Mouse (Mus musculus) CH12.LX (cell line): ENCODE results near the gene Zfp62. TPM values are rescaled to one million over a fixed set of nuclear protein-coding genes. Genes with fewer than 3 reads are reported as not detected.

Experiments used
- DNase-seq: peaks from one replicate; pipeline ENCODE4 v3.0.0-alpha.2; 2013; ENCODE audit errors: extremely low read depth
- H3K27ac ChIP-seq: 2 replicates; pipeline ENCODE4 v1.5.1; 2012; ENCODE audit warnings: low read depth, mild to moderate bottlenecking, control low read depth, moderate library complexity; ENCODE audit not compliant: insufficient read depth
- H3K27me3 ChIP-seq: replicated peaks from 2 replicates; pipeline ENCODE3; 2012; ENCODE audit warnings: inconsistent platforms
- H3K36me3 ChIP-seq, 2 experiments: replicated peaks in 1 of 2; 2 replicates each; pipeline versions ENCODE3 to v1.6.1; 2012; ENCODE audit warnings: inconsistent platforms in 1 of 2, low read length in 1 of 2, mild to moderate bottlenecking in 1 of 2, mixed read lengths in 1 of 2, moderate library complexity in 1 of 2; ENCODE audit not compliant: control insufficient read depth in 1 of 2, insufficient read depth in 1 of 2
- H3K4me1 ChIP-seq, 2 experiments: 2 replicates each; pipeline ENCODE4 v1.6.1; 2012; ENCODE audit warnings: inconsistent platforms in 1 of 2, moderate library complexity in 1 of 2; ENCODE audit not compliant: insufficient read depth in 2 of 2, control insufficient read depth in 1 of 2
- H3K4me2 ChIP-seq: 2 replicates; pipeline ENCODE4 v1.6.1; 2012; ENCODE audit warnings: low read depth, mild to moderate bottlenecking, control low read depth; ENCODE audit not compliant: poor library complexity, insufficient read depth, severe bottlenecking
- H3K4me3 ChIP-seq, 3 experiments: fragments of 150-350 bp in 1 of 3; sonication (generic) in 1 of 3; replicated peaks in 1 of 3; 2 replicates each; pipeline versions ENCODE3 to v1.5.1; 2011 to 2012; ENCODE audit warnings: low read depth in 2 of 3, low read length in 2 of 3, mild to moderate bottlenecking in 2 of 3, moderate library complexity in 2 of 3, control low read depth in 1 of 3, improper control_type of control experiment in 1 of 3, inconsistent platforms in 1 of 3, mixed read lengths in 1 of 3; ENCODE audit not compliant: poor library complexity in 1 of 3
- H3K79me2 ChIP-seq: replicated peaks from 2 replicates; pipeline ENCODE4 v1.6.1; 2012; ENCODE audit warnings: mild to moderate bottlenecking, moderate library complexity; ENCODE audit not compliant: control insufficient read depth, poor library complexity, insufficient read depth, severe bottlenecking; ENCODE audit errors: extremely low read depth
- H3K9ac ChIP-seq: 2 replicates; pipeline ENCODE4 v1.6.1; 2012; ENCODE audit warnings: low read depth, mild to moderate bottlenecking, control low read depth, moderate library complexity; ENCODE audit not compliant: insufficient read depth
- H3K9me3 ChIP-seq: replicated peaks from 2 replicates; pipeline ENCODE3; 2012; ENCODE audit warnings: low read length, inconsistent platforms, mixed read lengths
- BHLHE40 ChIP-seq: IDR thresholded peaks from 2 replicates; pipeline ENCODE4 v1.6.1; 2011; ENCODE audit warnings: mild to moderate bottlenecking, low read depth, low read length, improper control_type of control experiment
- CHD1 ChIP-seq: IDR thresholded peaks from 2 replicates; pipeline ENCODE4 v1.6.1; 2012; ENCODE audit warnings: low read depth, low read length, improper control_type of control experiment, inconsistent platforms
- CHD2 ChIP-seq: IDR thresholded peaks from 2 replicates; pipeline ENCODE4 v1.6.1; 2011; ENCODE audit warnings: low read length, improper control_type of control experiment
- CTCF ChIP-seq, 2 experiments: IDR thresholded peaks in 1 of 2; conservative IDR thresholded peaks in 1 of 2; 2 replicates each; pipeline ENCODE4 v1.5.1; 2011 to 2012; ENCODE audit warnings: low read depth in 2 of 2, low read length in 2 of 2, improper control_type of control experiment in 1 of 2, inconsistent platforms in 1 of 2, mild to moderate bottlenecking in 1 of 2, moderate library complexity in 1 of 2
- E2F4 ChIP-seq: IDR thresholded peaks from 2 replicates; pipeline ENCODE4 v1.6.1; 2011; ENCODE audit warnings: low read depth, low read length, improper control_type of control experiment; ENCODE audit not compliant: insufficient replicate concordance
- EP300 ChIP-seq: IDR thresholded peaks from 2 replicates; pipeline ENCODE4 v1.6.1; 2011; ENCODE audit warnings: low read length, improper control_type of control experiment
- ETS1 ChIP-seq: conservative IDR thresholded peaks from 2 replicates; pipeline ENCODE4 v1.6.1; 2012; ENCODE audit warnings: low read depth, mild to moderate bottlenecking, inconsistent platforms, low read length, improper control_type of control experiment, moderate library complexity
- GABPA ChIP-seq: IDR thresholded peaks from 2 replicates; pipeline ENCODE4 v1.6.1; 2012; ENCODE audit warnings: low read depth, low read length, improper control_type of control experiment, inconsistent platforms; ENCODE audit not compliant: insufficient replicate concordance
- HCFC1 ChIP-seq: IDR thresholded peaks from 2 replicates; pipeline ENCODE4 v1.6.1; 2012; ENCODE audit warnings: low read depth, mild to moderate bottlenecking, inconsistent platforms, low read length, improper control_type of control experiment
- JUN ChIP-seq: IDR thresholded peaks from 2 replicates; pipeline ENCODE4 v1.6.1; 2011; ENCODE audit warnings: low read depth, mild to moderate bottlenecking, low read length, improper control_type of control experiment, moderate library complexity; ENCODE audit not compliant: insufficient read depth
- JUND ChIP-seq: conservative IDR thresholded peaks from 2 replicates; pipeline ENCODE4 v1.6.1; 2011; ENCODE audit warnings: low read depth, low read length, improper control_type of control experiment
- KAT2A ChIP-seq: IDR thresholded peaks from 2 replicates; pipeline ENCODE4 v1.6.1; 2012; ENCODE audit warnings: low read length, improper control_type of control experiment, inconsistent platforms; ENCODE audit not compliant: insufficient replicate concordance
- MAFK ChIP-seq: IDR thresholded peaks from 2 replicates; pipeline ENCODE4 v1.6.1; 2011; ENCODE audit warnings: low read length, improper control_type of control experiment; ENCODE audit not compliant: insufficient replicate concordance
- MAX ChIP-seq: IDR thresholded peaks from 2 replicates; pipeline ENCODE4 v1.6.1; 2011; ENCODE audit warnings: low read length, improper control_type of control experiment
- MAZ ChIP-seq: IDR thresholded peaks from 2 replicates; pipeline ENCODE4 v1.6.1; 2012; ENCODE audit warnings: low read depth, mild to moderate bottlenecking, inconsistent platforms, low read length, improper control_type of control experiment, moderate library complexity
- MEF2A ChIP-seq: IDR thresholded peaks from 2 replicates; pipeline ENCODE4 v1.6.1; 2014; ENCODE audit warnings: low read depth, mild to moderate bottlenecking, inconsistent platforms, low read length, improper control_type of control experiment, borderline replicate concordance
- MXI1 ChIP-seq: IDR thresholded peaks from 2 replicates; pipeline ENCODE4 v1.6.1; 2011; ENCODE audit warnings: mild to moderate bottlenecking, low read depth, low read length, improper control_type of control experiment
- MYC ChIP-seq: IDR thresholded peaks from 2 replicates; pipeline ENCODE4 v1.6.1; 2011; ENCODE audit warnings: low read depth, mild to moderate bottlenecking, improper control_type of control experiment, low read length
- NELFE ChIP-seq: IDR thresholded peaks from 2 replicates; pipeline ENCODE4 v1.6.1; 2011; ENCODE audit warnings: low read depth, low read length, improper control_type of control experiment
- NRF1 ChIP-seq: IDR thresholded peaks from 2 replicates; pipeline ENCODE4 v1.6.1; 2014; ENCODE audit warnings: low read depth, mild to moderate bottlenecking, inconsistent platforms, low read length, improper control_type of control experiment, moderate library complexity
- POLR2A ChIP-seq: IDR thresholded peaks from 2 replicates; pipeline ENCODE4 v1.6.1; 2011; ENCODE audit warnings: low read depth, mild to moderate bottlenecking, improper control_type of control experiment, low read length
- RAD21 ChIP-seq: IDR thresholded peaks from 2 replicates; pipeline ENCODE4 v1.6.1; 2011; ENCODE audit warnings: low read depth, mild to moderate bottlenecking, low read length, improper control_type of control experiment, moderate library complexity
- SIN3A ChIP-seq: IDR thresholded peaks from 2 replicates; pipeline ENCODE4 v1.6.1; 2012; ENCODE audit warnings: low read length, improper control_type of control experiment, inconsistent platforms
- SMC3 ChIP-seq: IDR thresholded peaks from 2 replicates; pipeline ENCODE4 v1.6.1; 2011; ENCODE audit warnings: low read depth, low read length, improper control_type of control experiment
- TBP ChIP-seq: conservative IDR thresholded peaks from 2 replicates; pipeline ENCODE4 v1.6.1; 2011; ENCODE audit warnings: low read depth, low read length, improper control_type of control experiment
- UBTF ChIP-seq: IDR thresholded peaks from 2 replicates; pipeline ENCODE4 v1.6.1; 2012; ENCODE audit warnings: low read depth, mild to moderate bottlenecking, inconsistent platforms, low read length, improper control_type of control experiment, moderate library complexity
- USF1 ChIP-seq: IDR thresholded peaks from 2 replicates; pipeline ENCODE4 v1.6.1; 2014; ENCODE audit warnings: low read depth, mild to moderate bottlenecking, inconsistent platforms, low read length, improper control_type of control experiment
- USF2 ChIP-seq: conservative IDR thresholded peaks from 2 replicates; pipeline ENCODE4 v1.6.1; 2011; ENCODE audit warnings: low read depth, low read length, improper control_type of control experiment
- ZC3H11A ChIP-seq: IDR thresholded peaks from 2 replicates; pipeline ENCODE4 v1.6.1; 2012; ENCODE audit warnings: low read depth, mild to moderate bottlenecking, inconsistent platforms, low read length, improper control_type of control experiment
- ZKSCAN1 ChIP-seq: IDR thresholded peaks from 2 replicates; pipeline ENCODE4 v1.6.1; 2012; ENCODE audit warnings: low read depth, inconsistent platforms, low read length, improper control_type of control experiment, borderline replicate concordance
- ZMIZ1 ChIP-seq: IDR thresholded peaks from 2 replicates; pipeline ENCODE4 v1.6.1; 2012; ENCODE audit warnings: low read depth, mild to moderate bottlenecking, inconsistent platforms, low read length, improper control_type of control experiment
- dilution Hi-C: fragments of 300-500 bp; cut with MboI; formaldehyde crosslinking; loops from 2 replicates; pipeline ENCODE4 v1.14.3; 2020; ENCODE audit warnings: low sequenced_read_pairs; ENCODE audit not compliant: extremely low pct_unique_long_range_greater_than_20kb, extremely low pct_ligation_motif_present
- in situ Hi-C: fragments of 300-500 bp; cut with MboI; formaldehyde crosslinking; loops from 3 replicates; pipeline ENCODE4 v1.14.3; 2019; ENCODE audit warnings: low sequenced_read_pairs, low pct_ligation_motif_present, low pct_unique_long_range_greater_than_20kb, mixed read lengths
- polyA plus RNA-seq: library from polyadenylated mRNA; unstranded; fragments of >175 nt; gene quantifications from 2 replicates; pipeline ENCODE4 v1.2.1, GENCODE M21; 2012; ENCODE audit warnings: low read depth; ENCODE audit not compliant: insufficient read length
- total RNA-seq, 2 experiments: library from RNA; depleted of rRNA; stranded (reverse); fragments of 300-350 nt in 1 of 2; fragments of >200 nt in 1 of 2; gene quantifications; 2 replicates each; pipeline ENCODE4 v1.2.3; 2012 to 2014

Zfp62 gene
- total and polyA plus RNA-seq, 3 experiments: 22.6 to 38.7 (median 25.3) TPM

DNA sequence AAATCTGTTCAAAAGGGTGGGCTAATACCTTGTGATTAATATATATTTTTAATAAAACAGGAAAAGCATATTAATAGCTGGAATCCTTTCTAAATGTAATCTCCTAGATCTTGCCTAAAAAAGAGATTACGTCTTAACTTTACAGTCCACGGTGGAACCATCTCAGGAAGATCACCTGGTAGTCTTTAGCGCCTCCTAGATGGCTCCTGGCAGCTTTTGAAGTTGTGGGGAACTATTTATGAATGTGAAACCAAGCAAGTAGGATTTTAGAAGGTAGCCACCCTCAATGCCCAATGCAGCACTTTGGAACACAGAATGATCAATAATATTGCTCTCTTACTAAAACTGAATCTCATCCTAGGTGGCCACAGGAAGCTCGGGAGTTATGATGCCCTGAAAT, 37.8 kb downstream of the Zfp62 start:
- Histone ChIP-seq H3K4me2 (peak overlapping the region; percentile 84; the same call in 1 of the 2 replicates), H3K36me3 (no peaks in the 10 kb centered on the region), H3K9ac (0 out of 2 replicates have a peak overlapping the region, but pooled peaks have one; percentile 29), H3K27me3 (no peaks in the 10 kb centered on the region), H3K4me3 (no peak overlapping the region), H3K27ac (0 out of 2 replicates have a peak overlapping the region, but pooled peaks have one; percentile 29), H3K9me3 (no peaks in the 10 kb centered on the region), H3K79me2 (peaks cover 8% of the 10 kb centered on the region), H3K4me1 (peaks cover 8 to 59% of the 10 kb centered on the region in 2 experiments; a peak in 3 of 4 replicates)
- no peak for DNase-seq
- dilution Hi-C loops: no loop called here
- TF ChIP-seq RAD21 (peak; percentile 81), ZKSCAN1 (no peak), USF1 (no peak), JUN (no peak), USF2 (no peak), MAZ (no peak), UBTF (no peak), ZC3H11A (0 out of 2 replicates have a peak, but pooled peaks have one; percentile 10), E2F4 (no peak), SMC3 (peak; percentile 82), CTCF (conservative IDR thresholded peaks at IDR 0.05 in 1 of 2, IDR thresholded peaks at IDR 0.05 in 1 of 2; ENCODE audit: low read depth in 2 of 2, low read length in 2 of 2) (peak in 1 of 2 experiments; percentile 77; a peak in 2 of 4 replicates), KAT2A (no peak), ZMIZ1 (no peak), MAFK (no peak), JUND (no peak), POLR2A (no peak), SIN3A (no peak), ETS1 (no peak), EP300 (no peak)
- in situ Hi-C loops: loop anchor here (5.0 kb wide), 1 partner anchor 369 kb away; the partner anchor contains the start of gene Irgm1

DNA sequence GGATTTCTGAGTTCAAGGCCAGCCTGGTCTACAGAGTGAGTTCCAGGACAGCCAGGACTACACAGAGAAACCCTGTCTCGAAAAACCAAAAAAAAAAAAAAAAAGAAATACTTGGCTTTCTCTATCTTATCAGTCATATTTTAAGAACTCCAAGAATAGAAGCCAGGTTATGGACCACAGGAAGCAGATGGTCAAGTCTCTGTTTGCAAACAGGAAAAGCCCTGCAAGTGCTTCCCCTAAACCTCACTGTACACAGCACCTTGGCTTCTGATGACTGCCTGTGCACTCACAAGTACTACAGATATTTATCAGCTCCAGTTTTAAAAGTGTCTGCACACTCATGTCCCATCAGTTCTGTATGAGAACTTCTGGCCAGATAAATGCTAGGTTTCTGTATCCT, 38.4 kb downstream of the Zfp62 start:
- Histone ChIP-seq H3K9me3 (no peaks in the 10 kb centered on the region), H3K4me2 (peak overlapping the region; percentile 84), H3K27ac (0 out of 2 replicates have a peak overlapping the region, but pooled peaks have one; percentile 29), H3K79me2 (peaks cover 13% of the 10 kb centered on the region), H3K4me3 (no peak overlapping the region), H3K27me3 (no peaks in the 10 kb centered on the region), H3K36me3 (no peaks in the 10 kb centered on the region), H3K4me1 (peaks cover 8 to 59% of the 10 kb centered on the region in 2 experiments; a peak in 3 of 4 replicates), H3K9ac (0 out of 2 replicates have a peak overlapping the region, but pooled peaks have one; percentile 29)
- no peak for DNase-seq
- in situ Hi-C loops (loop anchor here (5.0 kb wide), 1 partner anchor 369 kb away; the partner anchor contains the start of gene Irgm1), dilution Hi-C loops (no loop called here)
- TF ChIP-seq E2F4 (no peak), SMC3 (no peak), MXI1 (no peak), MAX (no peak), ZKSCAN1 (no peak), GABPA (no peak), MYC (no peak), BHLHE40 (peak; percentile 31; the same call in 1 of the 2 replicates), HCFC1 (no peak), CTCF (conservative IDR thresholded peaks at IDR 0.05 in 1 of 2, IDR thresholded peaks at IDR 0.05 in 1 of 2; ENCODE audit: low read depth in 2 of 2, low read length in 2 of 2) (no peak), JUN (no peak), USF2 (no peak), NRF1 (no peak), NELFE (no peak), TBP (no peak), EP300 (peak; percentile 76), ZMIZ1 (no peak), KAT2A (no peak), CHD1 (no peak), SIN3A (peak; percentile 45; the same call in 1 of the 2 replicates), MEF2A (peak; percentile 92), CHD2 (0 out of 2 replicates have a peak, but pooled peaks have one; percentile 52), USF1 (no peak)
